Mouse (Mus musculus) liver, adult (tissue): ENCODE measurements around the gene Vmn2r39.
"Not testable (repeated sequence)": the region's sequence is repeated elsewhere in the genome, so short reads cannot be mapped to it uniquely, and the experiment has no call there.

Experiments used
- GATA4 ChIP-seq: IDR thresholded peaks from 2 replicates; pipeline ENCODE4 v1.6.1; 2014; ENCODE audit warnings: mild to moderate bottlenecking, low read length; ENCODE audit not compliant: insufficient replicate concordance

Vmn2r39 gene

DNA sequence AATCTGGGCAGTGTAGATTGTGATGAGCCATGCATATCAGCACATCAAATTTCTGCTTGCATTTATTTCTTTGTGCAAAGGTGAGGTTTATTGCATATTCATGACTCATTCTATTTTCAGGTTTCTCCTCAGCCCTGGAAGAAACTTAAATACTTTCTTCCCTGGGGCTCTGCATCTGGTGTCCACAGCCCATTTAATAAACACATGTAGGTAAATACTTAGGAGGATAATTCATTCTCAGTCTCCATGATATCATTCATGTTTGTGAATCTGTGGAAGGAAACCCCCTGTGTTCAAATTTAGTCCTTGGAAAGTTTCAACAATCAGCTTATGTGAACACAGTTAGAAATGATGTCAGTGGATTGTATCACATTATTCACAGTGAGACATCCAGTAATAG, at the start of gene Vmn2r39:
Gene Vmn2r39 (minus strand): TSS at position 101 of the 400 bp plus-strand sequence.
- not testable (repeated sequence) for TF ChIP-seq GATA4
